Mouse (Mus musculus) intestine, embryonic 15.5 days (tissue): ENCODE data around the gene Gls2. TPM values are rescaled to one million over a fixed set of nuclear protein-coding genes. Genes with fewer than 3 reads are reported as not detected.
A peak's percentile ranks its signal among the peaks of the same experiment; 100 is the strongest.
"Not testable (repeated sequence)": the region's sequence is repeated elsewhere in the genome, so short reads cannot be mapped to it uniquely, and the experiment has no call there.

Experiments
- ATAC-seq: fragments of 200-750 bp; cut with Nextera tagmentation; 2 replicates; pipeline ENCODE4 v1.8.0; 2017; ENCODE audit warnings: moderate TSS enrichment, moderate library complexity
- H3K27ac ChIP-seq: fragments of 300-500 bp; sonication (generic); 2 replicates; pipeline ENCODE4 v1.5.1; 2015; ENCODE audit warnings: mild to moderate bottlenecking, inconsistent platforms
- H3K27me3 ChIP-seq: fragments of 300-500 bp; sonication (generic); replicated peaks from 2 replicates; pipeline ENCODE4 v1.6.1; 2015; ENCODE audit warnings: inconsistent platforms
- H3K36me3 ChIP-seq: fragments of 300-500 bp; sonication (generic); 2 replicates; pipeline ENCODE4 v1.6.1; 2015; ENCODE audit warnings: inconsistent platforms
- H3K4me1 ChIP-seq: fragments of 300-500 bp; sonication (generic); replicated peaks from 2 replicates; pipeline ENCODE4 v1.6.1; 2015; ENCODE audit warnings: inconsistent platforms
- H3K4me2 ChIP-seq: fragments of 300-500 bp; sonication (generic); replicated peaks from 2 replicates; pipeline ENCODE4 v1.6.1; 2015; ENCODE audit warnings: mild to moderate bottlenecking, inconsistent platforms
- H3K4me3 ChIP-seq: fragments of 300-500 bp; sonication (generic); replicated peaks from 2 replicates; pipeline ENCODE4 v1.5.1; 2015; ENCODE audit warnings: inconsistent platforms
- H3K9ac ChIP-seq: fragments of 300-500 bp; sonication (generic); 2 replicates; pipeline ENCODE4 v1.6.1; 2015; ENCODE audit warnings: inconsistent platforms
- H3K9me3 ChIP-seq: fragments of 300-500 bp; sonication (generic); 2 replicates; pipeline ENCODE4 v1.6.1; 2016; ENCODE audit warnings: inconsistent platforms
- WGBS: fragments of 180-500 bp; shearing (Covaris S2); methylation state at CpG from one replicate; pipeline ENCODE4 v1.1.7; 2015; 5-methylcytosine and 5-hydroxymethylcytosine counted together
- polyA plus RNA-seq: library from polyadenylated mRNA; unstranded; fragments of >200 nt; fragmentation: Nextera tagmentation; extraction: Ambion mirVana; gene quantifications from 2 replicates; pipeline ENCODE4 v1.2.1, GENCODE M21; 2015

Gene Gls2
- polyA plus RNA-seq, 1 experiment from 2014 or later: 1.8 TPM

GRCm38 (mm10) chr10:128179989-128180388 is 14.3 kb upstream of the Gls2 start, which contains the start of gene Rbms2:
Gene Rbms2, minus strand, starts transcription at chr10:128180297.
- Histone ChIP-seq H3K4me3 (peak within 1 kb of the TSS; percentile 27), H3K36me3 (no peaks in the 10 kb centered on the region), H3K27me3 (no peaks in the 10 kb centered on the region), H3K27ac (peak within 1 kb of the TSS; percentile 79), H3K9me3 (no peaks in the 10 kb centered on the region), H3K4me2 (peak within 1 kb of the TSS; percentile 62), H3K4me1 (peaks cover 4% of the 10 kb centered on the region; the same call in 1 of the 2 replicates), H3K9ac (no peak within 1 kb of the TSS; the same call in 1 of the 2 replicates)
- ATAC-seq: 0 out of 2 replicates have a peak, but pooled peaks have one; percentile 19
- 2% methylated on average over 6 of the region's 6 CpGs for WGBS

GRCm38 (mm10) chr10:128184296-128184695 is 10.0 kb upstream of the Gls2 start:
- Histone ChIP-seq H3K36me3 (no peaks in the 10 kb centered on the region), H3K4me2 (no peak overlapping the region), H3K9me3 (no peaks in the 10 kb centered on the region), H3K9ac (no peak overlapping the region), H3K27me3 (no peaks in the 10 kb centered on the region), H3K4me1 (0 out of 2 replicates have a peak, but pooled peaks cover 3% of the 10 kb centered on the region), H3K4me3 (no peak overlapping the region), H3K27ac (no peak overlapping the region)
- ATAC-seq: no peak
- 66% methylated on average over 2 of the region's 2 CpGs for WGBS

DNA sequence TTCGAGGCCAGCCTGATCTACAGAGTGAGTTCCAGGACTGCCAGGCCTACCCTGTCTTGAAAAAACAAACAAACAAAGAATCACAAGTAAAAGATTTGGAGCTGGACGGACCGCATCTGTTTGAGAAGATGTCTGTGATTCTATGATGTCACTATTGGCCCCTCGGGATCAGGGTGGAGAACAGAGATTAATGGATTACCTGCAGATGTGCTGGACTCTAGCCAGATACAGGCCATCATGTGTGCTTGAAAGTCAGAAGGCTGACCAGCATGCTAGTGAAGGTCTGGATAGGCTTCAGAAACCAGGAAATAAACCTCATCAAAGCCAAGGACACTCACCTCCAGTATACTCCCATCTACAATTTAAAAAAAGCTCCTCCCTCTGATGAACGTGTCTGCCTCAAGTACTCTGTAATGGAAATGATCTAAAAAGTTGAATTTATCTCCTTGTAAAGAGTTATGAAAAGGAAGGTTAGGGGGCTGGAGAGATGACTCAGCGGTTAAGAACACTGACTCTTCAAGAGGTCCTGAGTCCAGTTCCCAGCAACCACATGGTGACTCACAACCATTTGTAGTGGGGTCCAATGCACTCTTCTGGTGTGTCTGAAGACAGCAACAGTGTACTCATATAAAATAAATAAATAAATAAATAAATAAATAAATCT is 8.8 kb upstream of the Gls2 start:
- Histone ChIP-seq H3K36me3 (no peaks in the 10 kb centered on the region), H3K9me3 (no peaks in the 10 kb centered on the region), H3K9ac (no peak overlapping the region), H3K4me3 (no peak overlapping the region), H3K4me2 (no peak overlapping the region), H3K4me1 (no peaks in the 10 kb centered on the region), H3K27me3 (no peaks in the 10 kb centered on the region), H3K27ac (no peak overlapping the region)
- peak; percentile 18; the same call in 1 of the 2 replicates for ATAC-seq
- 60% methylated on average over 6 of the region's 6 CpGs for WGBS

GRCm38 (mm10) chr10:128185959-128186358 is 8.3 kb upstream of the Gls2 start:
- no peaks in the 10 kb centered on the region for H3K36me3 ChIP-seq
- no peaks in the 10 kb centered on the region for H3K9me3 ChIP-seq
- no peak overlapping the region for H3K9ac ChIP-seq
- peak; percentile 73 for ATAC-seq
- H3K4me2 ChIP-seq: no peak overlapping the region
- no peak overlapping the region for H3K4me3 ChIP-seq
- no peaks in the 10 kb centered on the region for H3K27me3 ChIP-seq
- H3K27ac ChIP-seq: no peak overlapping the region
- 45% methylated on average over 2 of the region's 2 CpGs for WGBS
- H3K4me1 ChIP-seq: no peaks in the 10 kb centered on the region

DNA sequence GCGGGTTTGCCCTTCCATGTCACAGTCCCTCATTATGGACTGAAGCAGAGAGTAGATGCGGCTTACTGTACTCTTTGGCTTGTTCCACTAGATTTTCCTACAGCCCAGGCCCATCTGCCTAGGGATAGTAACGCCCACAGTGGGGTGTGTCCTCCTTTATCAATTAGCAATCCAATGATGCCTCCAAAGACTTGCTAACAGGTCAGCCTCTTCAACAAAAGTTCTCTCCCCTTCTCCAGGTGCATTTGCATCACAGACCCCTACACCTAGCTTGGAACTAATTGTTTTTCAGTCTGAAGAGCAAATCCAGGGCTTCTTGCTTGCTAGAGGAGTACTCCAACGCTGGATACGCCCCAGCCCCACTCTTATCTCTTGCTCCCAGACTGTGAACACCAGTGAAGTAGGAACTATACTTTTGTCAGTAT is 7.1 kb upstream of the Gls2 start:
- Histone ChIP-seq H3K9ac (no peak overlapping the region), H3K4me2 (no peak overlapping the region), H3K27ac (no peak overlapping the region), H3K36me3 (no peaks in the 10 kb centered on the region), H3K4me1 (no peaks in the 10 kb centered on the region), H3K9me3 (no peaks in the 10 kb centered on the region), H3K27me3 (no peaks in the 10 kb centered on the region), H3K4me3 (no peak overlapping the region)
- 64% methylated on average over 5 of the region's 5 CpGs for WGBS
- ATAC-seq: no peak

DNA sequence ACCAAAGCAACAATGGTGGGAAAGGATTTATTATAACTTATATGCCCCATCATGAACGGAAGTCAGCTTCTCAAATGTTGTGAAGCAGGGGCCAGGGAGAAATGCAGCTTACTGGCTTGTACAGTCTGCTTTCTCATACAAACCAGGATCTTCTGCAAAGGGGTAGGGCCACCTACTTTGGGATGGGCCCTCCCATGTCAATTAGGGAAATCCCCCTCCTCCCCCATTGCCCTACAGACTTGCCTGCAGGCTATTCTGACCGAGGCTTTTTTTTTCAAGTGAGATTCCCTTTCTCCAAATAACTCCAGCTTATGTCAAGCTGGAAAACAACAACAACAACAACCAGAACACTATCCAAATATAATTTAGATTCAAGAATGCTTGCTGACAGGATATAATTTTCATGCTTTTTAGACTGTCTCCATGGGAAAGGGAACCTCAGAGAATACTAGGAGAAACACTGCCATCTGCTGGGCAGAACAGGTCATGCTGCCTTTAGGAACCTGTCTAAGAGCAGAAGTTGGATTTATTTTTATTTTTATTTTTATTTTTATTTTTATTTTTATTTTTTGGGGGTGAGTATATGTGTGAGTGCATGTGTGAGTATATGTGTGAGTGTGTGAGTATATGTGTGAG is 5.9 kb upstream of the Gls2 start:
- Histone ChIP-seq H3K27ac (no peak overlapping the region), H3K36me3 (no peaks in the 10 kb centered on the region), H3K9ac (no peak overlapping the region), H3K4me2 (no peak overlapping the region), H3K27me3 (no peaks in the 10 kb centered on the region), H3K4me3 (no peak overlapping the region), H3K4me1 (no peaks in the 10 kb centered on the region), H3K9me3 (no peaks in the 10 kb centered on the region)
- ATAC-seq: no peak
- whole genome bisulfite sequencing: 47% methylated on average over 2 of the region's 2 CpGs

DNA sequence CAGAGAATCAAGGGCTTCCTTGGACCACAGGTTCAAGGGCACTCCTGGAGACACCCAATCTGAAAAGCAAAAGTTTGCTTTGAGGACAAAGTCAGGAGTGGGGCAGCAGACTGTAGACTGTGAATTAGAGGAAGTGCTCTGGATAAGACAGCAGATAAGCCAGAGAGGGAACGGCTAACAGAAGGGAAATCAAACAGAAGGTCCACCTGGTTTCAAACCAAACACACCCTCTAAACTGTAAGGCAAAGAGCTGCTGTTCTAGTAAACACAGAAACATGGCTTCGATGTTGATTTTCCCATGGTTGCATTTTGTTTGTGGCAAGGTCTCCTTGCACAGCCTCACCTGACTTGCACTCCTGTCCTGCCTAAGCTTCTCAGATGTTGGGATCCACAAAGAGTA is 2.8 kb upstream of the Gls2 start:
- no peak for ATAC-seq
- 54% methylated on average over 2 of the region's 2 CpGs for WGBS
- Histone ChIP-seq H3K9ac (no peak overlapping the region), H3K4me2 (no peak overlapping the region), H3K4me1 (peaks cover 8% of the 10 kb centered on the region; the same call in 1 of the 2 replicates), H3K9me3 (no peaks in the 10 kb centered on the region), H3K4me3 (no peak overlapping the region), H3K27me3 (peaks cover 14% of the 10 kb centered on the region), H3K27ac (no peak overlapping the region), H3K36me3 (no peaks in the 10 kb centered on the region)

GRCm38 (mm10) chr10:128192030-128192766 is 2.1 kb upstream of the Gls2 start:
- ATAC-seq, H3K9ac ChIP-seq, H3K4me3 ChIP-seq, H3K27ac ChIP-seq, H3K4me1 ChIP-seq, H3K9me3 ChIP-seq, H3K36me3 ChIP-seq, H3K4me2 ChIP-seq: not testable (repeated sequence)
- WGBS: 94% methylated on average over 3 of the region's 3 CpGs
- peaks cover 14% of the 10 kb centered on the region for H3K27me3 ChIP-seq

DNA sequence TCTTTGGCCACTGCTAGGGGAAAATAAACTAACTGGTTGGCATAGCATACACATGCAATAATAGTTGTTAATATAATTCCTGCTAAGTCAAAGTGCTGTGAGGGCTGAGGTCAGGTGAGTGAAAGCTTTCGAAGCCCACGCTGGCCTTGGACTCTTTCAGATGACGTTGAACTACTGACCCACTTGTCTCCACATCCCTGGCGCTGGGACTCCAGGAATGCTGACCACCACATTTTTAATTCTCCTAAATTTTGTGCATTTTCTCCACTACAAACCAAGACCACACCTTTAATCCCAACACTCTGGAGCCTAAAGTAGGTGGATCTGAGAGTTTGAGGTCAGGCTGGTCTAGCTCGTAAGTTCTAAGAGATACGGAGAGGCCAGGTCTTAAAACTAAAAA is 1.1 kb upstream of the Gls2 start:
- H3K9ac ChIP-seq: no peak overlapping the region
- no peaks in the 10 kb centered on the region for H3K36me3 ChIP-seq
- no peaks in the 10 kb centered on the region for H3K9me3 ChIP-seq
- peaks cover 8% of the 10 kb centered on the region; the same call in 1 of the 2 replicates for H3K4me1 ChIP-seq
- 93% methylated on average over 6 of the region's 6 CpGs for WGBS
- peaks cover 14% of the 10 kb centered on the region for H3K27me3 ChIP-seq
- no peak overlapping the region for H3K4me3 ChIP-seq
- ATAC-seq: no peak
- H3K4me2 ChIP-seq: no peak overlapping the region
- no peak overlapping the region for H3K27ac ChIP-seq

DNA sequence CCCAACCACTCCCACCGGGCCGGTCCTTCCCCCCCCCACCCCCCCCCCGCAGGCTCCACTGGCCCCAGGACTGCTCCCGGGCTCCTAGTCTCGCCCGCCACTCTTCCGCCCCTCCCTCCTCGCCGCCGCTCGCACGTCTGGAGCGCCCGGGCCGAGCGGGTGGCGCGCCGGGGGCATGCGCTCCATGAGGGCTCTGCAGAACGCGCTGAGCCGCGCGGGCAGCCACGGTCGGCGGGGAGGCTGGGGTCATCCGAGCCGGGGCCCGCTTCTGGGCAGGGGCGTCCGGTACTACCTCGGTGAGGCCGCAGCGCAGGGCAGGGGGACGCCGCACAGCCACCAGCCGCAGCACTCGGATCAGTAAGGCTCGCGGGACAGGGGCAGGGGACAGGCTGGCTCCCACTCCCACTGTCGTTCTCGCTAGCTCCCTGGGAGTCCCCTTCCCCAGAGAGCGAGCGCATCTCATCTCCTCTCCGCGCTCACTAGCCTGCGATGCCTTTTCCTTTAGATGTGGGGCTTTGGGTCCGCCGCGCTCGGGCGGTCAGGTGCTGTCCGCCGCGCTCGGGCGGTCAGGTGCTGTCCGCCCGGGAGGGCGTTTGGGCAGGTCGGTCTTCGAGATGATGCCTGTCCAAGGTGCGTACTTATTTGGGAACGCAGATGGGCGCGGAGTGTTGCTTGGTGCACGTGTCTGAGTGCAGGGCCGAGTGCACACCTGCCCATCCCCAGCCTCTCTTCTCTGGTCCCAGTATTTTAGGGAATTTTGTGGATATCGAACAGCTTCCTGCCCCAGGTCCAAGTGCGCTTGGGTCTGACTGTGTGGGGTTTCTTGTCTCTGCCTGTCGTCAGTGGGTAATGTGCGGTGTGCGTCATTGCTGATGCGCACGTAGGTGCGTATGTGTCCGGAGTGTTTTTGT is 549 bp downstream of the Gls2 start:
- no peak overlapping the region for H3K27ac ChIP-seq
- no peaks in the 10 kb centered on the region for H3K36me3 ChIP-seq
- peak overlapping the region; percentile 66 for H3K9ac ChIP-seq
- no peaks in the 10 kb centered on the region for H3K9me3 ChIP-seq
- ATAC-seq: peak; percentile 91
- H3K4me3 ChIP-seq: peak overlapping the region; percentile 79
- 1% methylated on average over 72 of the region's 79 CpGs for WGBS
- H3K4me1 ChIP-seq: peaks cover 8% of the 10 kb centered on the region; the same call in 1 of the 2 replicates
- peak overlapping the region; percentile 100 for H3K4me2 ChIP-seq
- peaks cover 14% of the 10 kb centered on the region for H3K27me3 ChIP-seq

GRCm38 (mm10) chr10:128201856-128202255 is 7.6 kb downstream of the Gls2 start:
- Histone ChIP-seq H3K27me3 (no peaks in the 10 kb centered on the region), H3K9ac (no peak overlapping the region), H3K4me3 (no peak overlapping the region), H3K9me3 (no peaks in the 10 kb centered on the region), H3K27ac (no peak overlapping the region), H3K4me2 (no peak overlapping the region), H3K36me3 (no peaks in the 10 kb centered on the region), H3K4me1 (0 out of 2 replicates have a peak, but pooled peaks cover 4% of the 10 kb centered on the region)
- peak; percentile 30 for ATAC-seq
- WGBS: 64% methylated on average over 5 of the region's 6 CpGs
